Mouse (Mus musculus) heart, postnatal 0 days (tissue): ENCODE measurements around the gene Lrrc45. TPM values are rescaled to one million over a fixed set of nuclear protein-coding genes. Genes with fewer than 3 reads are reported as not detected.

Experiments
- ATAC-seq: fragments of 200-750 bp; cut with Nextera tagmentation; 2 replicates; pipeline ENCODE4 v1.8.0; 2017; ENCODE audit warnings: low read depth, moderate number of reproducible peaks, moderate library complexity; ENCODE audit not compliant: insufficient read depth
- DNase-seq: peaks from one replicate; pipeline ENCODE4 v3.0.0-alpha.2; 2016; ENCODE audit warnings: low spot score
- H3K27ac ChIP-seq: fragments of 300-500 bp; sonication (generic); 2 replicates; pipeline ENCODE4 v1.5.1; 2014; ENCODE audit warnings: low read depth, mild to moderate bottlenecking
- H3K27me3 ChIP-seq: fragments of 300-500 bp; sonication (generic); 2 replicates; pipeline ENCODE4 v1.6.1; 2014; ENCODE audit warnings: low read length, mixed read lengths; ENCODE audit not compliant: control insufficient read depth, insufficient read depth
- H3K36me3 ChIP-seq: fragments of 300-500 bp; sonication (generic); replicated peaks from 2 replicates; pipeline ENCODE4 v1.6.1; 2014; ENCODE audit warnings: low read length, mixed read lengths; ENCODE audit not compliant: control insufficient read depth, insufficient read depth
- H3K4me1 ChIP-seq: fragments of 300-500 bp; sonication (generic); 2 replicates; pipeline ENCODE4 v1.6.1; 2014; ENCODE audit warnings: antibody characterized with exemption; ENCODE audit not compliant: control insufficient read depth, insufficient read depth
- H3K4me2 ChIP-seq: fragments of 300-500 bp; sonication (generic); 2 replicates; pipeline ENCODE4 v1.6.1; 2014; ENCODE audit warnings: low read depth, mild to moderate bottlenecking, low read length, moderate library complexity
- H3K4me3 ChIP-seq: fragments of 300-500 bp; sonication (generic); 2 replicates; pipeline ENCODE4 v1.5.1; 2014; ENCODE audit warnings: low read depth, low read length
- H3K9ac ChIP-seq: fragments of 300-500 bp; sonication (generic); replicated peaks from 2 replicates; pipeline ENCODE4 v1.6.1; 2014; ENCODE audit warnings: low read depth, low read length, mixed read lengths
- H3K9me3 ChIP-seq: fragments of 300-500 bp; sonication (generic); replicated peaks from 2 replicates; pipeline ENCODE4 v1.6.1; 2016; ENCODE audit warnings: low read length; ENCODE audit not compliant: control insufficient read depth
- CTCF ChIP-seq: IDR thresholded peaks from 2 replicates; pipeline ENCODE4 v1.5.1; 2016; ENCODE audit warnings: antibody characterized with exemption, control low read depth, low read depth
- EP300 ChIP-seq: IDR thresholded peaks from 2 replicates; pipeline ENCODE4 v1.6.1; 2016; ENCODE audit warnings: antibody characterized with exemption, low read depth
- WGBS: fragments of 180-500 bp; shearing (Covaris S2); extraction: QIAGEN DNeasy Blood & Tissue Kit; methylation state at CpG from one replicate; pipeline ENCODE4 v1.1.7; 2014; 5-methylcytosine and 5-hydroxymethylcytosine counted together
- polyA plus RNA-seq: library from polyadenylated mRNA; unstranded; fragments of >200 nt; fragmentation: Nextera tagmentation; extraction: Ambion mirVana; gene quantifications from 2 replicates; pipeline ENCODE4 v1.2.1, GENCODE M21; 2015
- total RNA-seq: library from RNA; depleted of rRNA; stranded (reverse); fragments of >200 nt; gene quantifications from 2 replicates; pipeline ENCODE4 v1.2.3, GENCODE M21; 2014; ENCODE audit warnings: low replicate concordance

Lrrc45 gene
- total and polyA plus RNA-seq, 2 experiments from 2014 or later, result 12.4 to 28.3 TPM

DNA sequence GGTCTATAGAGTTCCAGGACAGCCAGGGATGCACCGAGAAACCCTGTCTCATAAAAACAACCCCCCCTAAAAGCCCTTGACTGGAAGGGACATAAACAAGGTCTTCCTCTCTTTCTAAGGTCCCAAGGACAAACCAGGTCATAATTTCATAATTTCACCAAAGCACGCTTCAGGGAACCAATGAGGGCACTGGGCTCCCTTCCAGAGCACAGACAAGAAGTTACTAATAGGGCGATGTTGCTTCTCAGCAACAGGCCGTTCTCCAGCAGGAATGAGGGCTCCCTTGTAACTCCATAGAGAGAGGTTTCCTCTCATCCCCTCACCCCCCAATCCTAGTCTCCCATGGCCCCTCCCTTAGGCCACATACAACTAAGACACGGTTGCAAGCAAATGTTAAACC is 27.3 kb downstream of the Lrrc45 start:
- Histone ChIP-seq H3K4me1 (no peaks in the 10 kb centered on the region), H3K4me2 (no peak overlapping the region), H3K9me3 (no peaks in the 10 kb centered on the region), H3K4me3 (no peak overlapping the region), H3K36me3 (no peaks in the 10 kb centered on the region), H3K27ac (no peak overlapping the region), H3K9ac (no peak overlapping the region), H3K27me3 (0 out of 2 replicates have a peak, but pooled peaks cover 3% of the 10 kb centered on the region)
- WGBS, result 85% methylated on average over 5 of the region's 5 CpGs
- TF ChIP-seq EP300 (no peak), CTCF (no peak)
- ATAC-seq, result no peak
- no peak for DNase-seq

DNA sequence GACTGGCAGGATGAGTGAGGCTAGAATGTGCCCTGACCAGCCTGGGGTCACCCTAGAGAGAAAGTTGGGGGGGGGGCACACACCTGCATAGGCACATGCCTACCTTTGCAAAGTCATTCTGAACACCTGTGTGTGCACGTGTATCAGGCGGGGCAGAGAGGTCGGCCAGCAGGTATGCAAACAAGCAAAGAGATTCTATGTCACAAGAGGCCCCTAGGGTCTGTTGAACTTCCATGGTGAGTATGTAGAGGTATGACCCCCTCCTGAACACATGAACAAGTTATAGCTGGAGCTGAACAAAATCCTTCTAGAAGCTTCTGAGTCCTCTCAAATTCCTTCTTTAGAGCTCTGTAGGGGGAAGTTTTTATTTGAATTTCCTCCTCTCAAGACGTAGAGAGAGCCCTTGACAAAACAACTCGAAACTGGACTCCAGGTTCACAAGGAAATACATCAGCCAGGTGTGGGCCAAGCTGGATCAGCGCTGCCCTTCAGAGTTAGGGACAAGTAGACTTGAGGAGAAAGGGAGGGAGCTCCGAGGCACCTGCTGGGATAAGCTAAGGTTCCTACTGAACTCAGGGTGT is 30.5 kb downstream of the Lrrc45 start:
- WGBS, result 66% methylated on average over 7 of the region's 7 CpGs
- H3K9ac ChIP-seq, result no peak overlapping the region
- 0 out of 2 replicates have a peak, but pooled peaks cover 3% of the 10 kb centered on the region for H3K27me3 ChIP-seq
- H3K4me1 ChIP-seq, result no peaks in the 10 kb centered on the region
- TF ChIP-seq EP300 (no peak), CTCF (no peak)
- no peak for ATAC-seq
- H3K27ac ChIP-seq, result no peak overlapping the region
- no peaks in the 10 kb centered on the region for H3K9me3 ChIP-seq
- no peak for DNase-seq
- H3K4me3 ChIP-seq, result no peak overlapping the region
- H3K4me2 ChIP-seq, result no peak overlapping the region
- no peaks in the 10 kb centered on the region for H3K36me3 ChIP-seq

DNA sequence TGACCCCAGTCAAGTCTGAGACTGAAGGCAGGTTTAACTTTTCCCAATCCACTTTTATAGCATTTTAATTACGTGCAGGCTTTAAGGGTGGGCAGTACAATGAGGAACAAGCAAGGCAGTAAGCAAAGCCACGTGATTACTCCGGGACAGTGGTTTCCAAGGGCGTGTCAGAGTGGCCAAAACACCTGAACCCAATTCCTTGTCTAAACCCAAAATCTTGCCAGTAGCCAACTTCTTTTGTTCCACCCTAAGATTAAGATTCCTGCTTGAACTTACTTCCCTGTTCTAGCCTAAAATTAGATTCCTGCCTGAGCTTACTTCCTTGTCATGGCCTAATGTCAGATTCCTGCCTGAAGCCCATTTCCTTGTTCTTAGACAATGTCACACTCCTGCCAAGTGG is 34.2 kb downstream of the Lrrc45 start:
- no peak for DNase-seq
- 81% methylated on average over 4 of the region's 4 CpGs for WGBS
- TF ChIP-seq CTCF (no peak), EP300 (no peak)

DNA sequence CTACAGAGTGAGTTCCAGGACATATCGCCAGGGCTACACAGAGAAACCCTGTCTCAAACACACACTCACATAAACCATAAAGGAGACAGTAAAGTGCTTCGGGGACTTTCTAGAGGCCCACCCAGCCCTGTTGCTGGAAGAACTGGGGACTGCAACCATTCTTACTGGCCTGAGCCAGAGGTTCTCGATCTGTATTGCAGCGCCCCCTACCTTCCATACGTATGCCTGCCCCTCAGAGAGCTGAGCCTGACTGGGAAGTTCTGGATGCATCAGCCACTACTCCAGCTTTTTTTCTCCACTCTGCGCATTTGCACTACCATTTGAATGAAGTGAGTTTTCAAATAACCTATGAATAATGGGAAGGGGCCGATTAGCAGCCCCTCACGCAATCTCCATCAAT is 35.7 kb downstream of the Lrrc45 start:
- ATAC-seq, result no peak
- 51% methylated on average over 8 of the region's 8 CpGs for WGBS
- DNase-seq, result no peak
- no peak overlapping the region for H3K4me3 ChIP-seq
- H3K27ac ChIP-seq, result no peak overlapping the region
- H3K9ac ChIP-seq, result no peak overlapping the region
- H3K36me3 ChIP-seq, result no peaks in the 10 kb centered on the region
- 0 out of 2 replicates have a peak, but pooled peaks cover 3% of the 10 kb centered on the region for H3K27me3 ChIP-seq
- no peaks in the 10 kb centered on the region for H3K9me3 ChIP-seq
- TF ChIP-seq EP300 (no peak), CTCF (peak; percentile 44)
- no peak overlapping the region for H3K4me2 ChIP-seq
- H3K4me1 ChIP-seq, result no peaks in the 10 kb centered on the region

More for the DNA sequence above, 34.2 kb downstream of the Lrrc45 start:
- no peak for ATAC-seq
- Histone ChIP-seq H3K36me3 (no peaks in the 10 kb centered on the region), H3K9me3 (no peaks in the 10 kb centered on the region), H3K4me3 (no peak overlapping the region), H3K9ac (no peak overlapping the region), H3K4me1 (no peaks in the 10 kb centered on the region), H3K4me2 (no peak overlapping the region), H3K27me3 (0 out of 2 replicates have a peak, but pooled peaks cover 3% of the 10 kb centered on the region), H3K27ac (no peak overlapping the region)

DNA sequence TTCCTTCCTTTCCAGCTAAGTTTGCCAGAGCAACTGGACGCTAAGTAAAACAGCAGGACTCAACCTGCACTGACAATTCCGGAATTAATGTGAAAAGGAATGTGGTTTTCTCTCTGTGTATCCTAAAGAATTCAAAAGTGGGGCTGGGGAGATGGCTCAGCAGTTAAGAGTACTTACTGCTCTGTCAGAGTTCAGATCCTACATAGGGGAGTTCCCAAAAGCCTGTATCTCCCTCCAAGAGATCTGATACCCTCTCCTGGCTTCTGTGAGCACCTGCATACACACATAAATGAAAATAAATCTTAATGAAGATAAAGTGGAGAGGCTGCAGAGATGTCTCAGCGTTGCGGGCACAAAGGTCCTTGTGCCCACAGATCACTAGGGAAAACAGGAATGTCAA is 37.9 kb downstream of the Lrrc45 start:
- Histone ChIP-seq H3K4me3 (no peak overlapping the region), H3K27ac (no peak overlapping the region), H3K36me3 (no peaks in the 10 kb centered on the region), H3K4me2 (no peak overlapping the region), H3K4me1 (no peaks in the 10 kb centered on the region), H3K9me3 (no peaks in the 10 kb centered on the region), H3K27me3 (no peaks in the 10 kb centered on the region), H3K9ac (no peak overlapping the region)
- WGBS, result 65% methylated on average over 4 of the region's 4 CpGs
- TF ChIP-seq EP300 (no peak), CTCF (no peak)
- no peak for ATAC-seq
- no peak for DNase-seq

DNA sequence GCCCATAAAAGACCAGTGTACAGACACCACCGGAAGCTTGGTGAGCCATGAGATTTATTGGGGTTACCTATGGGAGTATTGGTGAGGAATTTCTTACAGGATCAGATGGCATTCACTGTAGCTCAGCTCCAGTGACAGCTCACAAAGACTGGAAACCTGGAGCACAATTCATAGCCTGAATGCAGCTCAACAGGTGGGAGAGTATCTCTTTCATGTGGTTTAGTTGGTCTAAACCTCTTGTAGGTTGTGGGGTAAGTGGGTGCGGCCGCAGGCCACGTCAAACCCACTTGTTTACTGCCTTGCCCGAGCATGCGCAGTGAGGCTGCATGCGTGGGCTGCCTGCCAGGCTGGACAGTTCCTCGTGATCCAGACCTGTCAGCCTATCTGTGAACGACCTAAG is 46.5 kb downstream of the Lrrc45 start:
- 58% methylated on average over 9 of the region's 9 CpGs for WGBS
- Histone ChIP-seq H3K9me3 (peaks cover 13% of the 10 kb centered on the region; the same call in 1 of the 2 replicates), H3K4me1 (peaks cover 6% of the 10 kb centered on the region), H3K27me3 (peaks cover 4% of the 10 kb centered on the region; the same call in 1 of the 2 replicates), H3K27ac (no peak overlapping the region), H3K4me2 (no peak overlapping the region), H3K36me3 (no peaks in the 10 kb centered on the region), H3K9ac (no peak overlapping the region), H3K4me3 (no peak overlapping the region)
- peak; percentile 25; the same call in 1 of the 2 replicates for ATAC-seq
- TF ChIP-seq EP300 (no peak), CTCF (no peak)
- DNase-seq, result no peak
